Mouse (Mus musculus) E14TG2a.4 (cell line): ENCODE results near the gene Haus2.

ENCODE experiments used
- H3K27me3 ChIP-seq: 2 replicates; pipeline ENCODE4 v1.6.1; 2014; ENCODE audit warnings: low read length, control low read depth; ENCODE audit not compliant: insufficient read depth
- H3K36me3 ChIP-seq: 2 replicates; pipeline ENCODE4 v1.6.1; 2014; ENCODE audit warnings: low read length, control low read depth; ENCODE audit not compliant: insufficient read depth
- H3K4me1 ChIP-seq: replicated peaks from 2 replicates; pipeline ENCODE4 v1.6.1; 2014; ENCODE audit warnings: low read depth, low read length, control low read depth
- H3K4me3 ChIP-seq: replicated peaks from 2 replicates; pipeline ENCODE4 v1.5.1; 2014; ENCODE audit warnings: mild to moderate bottlenecking, low read length
- H3K9me3 ChIP-seq: 2 replicates; pipeline ENCODE4 v1.6.1; 2014; ENCODE audit warnings: low read length, control low read depth
- CTCF ChIP-seq: conservative IDR thresholded peaks from 2 replicates; pipeline ENCODE4 v1.5.1; 2014; ENCODE audit warnings: low read length
- NANOG ChIP-seq: IDR thresholded peaks from 2 replicates; pipeline ENCODE4 v1.6.1; 2014; ENCODE audit warnings: borderline replicate concordance, low read length, mixed read lengths
- POU5F1 ChIP-seq: IDR thresholded peaks from 2 replicates; pipeline ENCODE4 v1.6.1; 2014; ENCODE audit warnings: low read length, borderline replicate concordance

Gene Haus2

DNA sequence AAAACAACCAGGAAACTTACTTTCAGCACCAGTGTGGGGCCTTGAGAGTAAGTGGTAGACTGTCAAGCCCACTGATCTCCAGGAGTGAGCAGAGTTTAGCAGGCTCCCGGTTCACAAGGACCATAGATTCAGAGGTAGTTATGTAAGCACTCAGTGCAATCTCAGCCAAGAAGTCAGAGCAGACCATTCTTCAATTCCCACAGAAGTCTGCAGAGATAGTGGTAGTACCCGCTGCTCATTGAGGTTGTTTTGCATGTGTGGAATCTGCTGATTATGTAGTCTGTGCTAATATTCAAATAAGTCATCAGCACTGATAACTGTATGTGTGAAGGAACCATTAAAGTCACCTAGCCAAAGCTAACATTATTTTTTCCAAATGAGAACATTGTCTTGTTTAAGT, 21.5 kb downstream of the Haus2 start:
- H3K4me1 ChIP-seq: peaks cover 20% of the 10 kb centered on the region
- H3K27me3 ChIP-seq: peaks cover 5% of the 10 kb centered on the region; the same call in 1 of the 2 replicates
- H3K36me3 ChIP-seq: no peaks in the 10 kb centered on the region
- no peaks in the 10 kb centered on the region for H3K9me3 ChIP-seq
- TF ChIP-seq POU5F1: no peak
- no peak for TF ChIP-seq NANOG
- TF ChIP-seq CTCF: no peak
- no peak overlapping the region for H3K4me3 ChIP-seq

DNA sequence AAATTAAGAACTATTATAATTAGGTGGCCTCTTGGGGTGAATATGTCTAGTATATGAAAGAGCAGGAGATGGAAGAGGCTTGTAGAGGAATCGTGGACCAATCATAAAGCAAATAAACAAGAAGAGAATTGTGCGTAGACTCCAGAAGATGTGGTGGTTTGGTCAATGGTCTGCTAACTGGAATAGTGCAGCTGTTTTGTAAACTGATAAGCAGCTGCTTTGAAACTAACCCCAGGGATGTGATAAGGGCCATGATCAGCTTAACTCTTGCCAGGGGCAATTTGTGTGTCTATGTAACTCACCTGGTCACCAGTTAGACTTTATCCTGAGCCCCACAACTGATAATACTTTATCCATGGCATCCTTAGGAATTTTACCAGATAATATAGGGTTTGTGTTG, 22.3 kb downstream of the Haus2 start:
- Histone ChIP-seq H3K36me3 (no peaks in the 10 kb centered on the region), H3K4me3 (no peak overlapping the region), H3K27me3 (peaks cover 5% of the 10 kb centered on the region; the same call in 1 of the 2 replicates), H3K9me3 (no peaks in the 10 kb centered on the region), H3K4me1 (peaks cover 20% of the 10 kb centered on the region)
- TF ChIP-seq NANOG (no peak), CTCF (no peak)

DNA sequence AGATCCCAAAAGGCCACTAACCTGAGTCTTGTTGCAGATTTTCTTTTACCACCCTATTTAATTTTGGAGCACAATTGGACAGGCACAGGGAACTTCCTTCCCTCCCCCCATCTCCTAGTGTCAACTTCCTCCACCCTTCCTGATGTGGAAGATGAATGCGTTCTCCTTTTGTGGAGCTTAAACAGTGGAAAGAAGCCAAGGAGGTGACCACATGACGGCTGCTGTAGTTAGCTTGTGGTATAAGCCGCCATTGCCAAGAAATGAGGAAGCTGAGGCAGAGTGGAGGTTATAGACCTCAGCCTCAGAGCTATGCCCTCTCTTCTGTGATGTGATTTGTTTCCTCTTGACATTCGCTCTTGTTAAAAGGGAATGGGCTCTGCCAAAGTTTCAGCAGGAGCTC, 22.8 kb downstream of the Haus2 start:
- H3K27me3 ChIP-seq: peaks cover 5% of the 10 kb centered on the region; the same call in 1 of the 2 replicates
- H3K9me3 ChIP-seq: no peaks in the 10 kb centered on the region
- TF ChIP-seq NANOG (no peak), POU5F1 (no peak), CTCF (no peak)
- no peak overlapping the region for H3K4me3 ChIP-seq
- no peaks in the 10 kb centered on the region for H3K36me3 ChIP-seq
- H3K4me1 ChIP-seq: peaks cover 20% of the 10 kb centered on the region

DNA sequence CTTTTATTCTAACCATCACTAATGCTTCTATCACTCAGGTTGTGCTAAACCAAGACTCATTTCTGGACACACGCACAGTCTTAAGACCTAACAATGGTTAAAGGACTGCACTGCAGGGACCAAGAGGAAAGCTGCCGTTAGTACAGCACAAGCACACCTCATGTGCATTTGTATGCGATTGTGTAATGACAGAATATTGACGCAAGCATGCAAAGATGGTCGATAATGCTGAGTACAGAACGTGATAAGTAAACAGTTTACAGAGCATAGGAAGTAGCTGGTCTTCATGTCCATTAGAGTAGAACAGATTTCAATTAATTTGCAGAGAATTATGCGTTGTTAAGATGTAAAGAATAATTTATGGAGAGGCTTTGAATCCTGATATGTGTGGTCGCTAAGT, 31.7 kb downstream of the Haus2 start:
- no peaks in the 10 kb centered on the region for H3K36me3 ChIP-seq
- no peaks in the 10 kb centered on the region for H3K27me3 ChIP-seq
- H3K9me3 ChIP-seq: no peaks in the 10 kb centered on the region
- TF ChIP-seq NANOG (no peak), CTCF (no peak), POU5F1 (no peak)
- no peaks in the 10 kb centered on the region for H3K4me1 ChIP-seq
- no peak overlapping the region for H3K4me3 ChIP-seq

DNA sequence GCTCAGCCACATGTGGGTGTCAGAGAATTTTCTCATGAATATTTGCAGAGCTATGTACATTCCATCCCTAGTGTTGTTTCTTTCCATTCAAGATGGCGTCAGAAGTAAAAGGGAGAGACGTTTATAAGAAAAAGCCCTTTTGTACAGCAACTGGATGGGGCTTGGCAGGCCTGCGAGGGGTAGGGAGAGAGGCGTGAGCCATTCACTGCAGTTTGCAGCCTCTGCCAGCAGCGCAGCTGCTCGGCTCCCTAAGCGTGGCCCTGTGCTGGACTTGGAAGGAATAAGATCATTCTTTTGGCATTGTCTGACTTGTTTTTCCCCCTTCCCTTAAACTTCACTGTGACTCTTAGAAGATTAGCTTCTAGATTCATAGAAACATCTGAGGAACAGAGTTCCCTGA, 34.7 kb downstream of the Haus2 start:
- TF ChIP-seq POU5F1: no peak

DNA sequence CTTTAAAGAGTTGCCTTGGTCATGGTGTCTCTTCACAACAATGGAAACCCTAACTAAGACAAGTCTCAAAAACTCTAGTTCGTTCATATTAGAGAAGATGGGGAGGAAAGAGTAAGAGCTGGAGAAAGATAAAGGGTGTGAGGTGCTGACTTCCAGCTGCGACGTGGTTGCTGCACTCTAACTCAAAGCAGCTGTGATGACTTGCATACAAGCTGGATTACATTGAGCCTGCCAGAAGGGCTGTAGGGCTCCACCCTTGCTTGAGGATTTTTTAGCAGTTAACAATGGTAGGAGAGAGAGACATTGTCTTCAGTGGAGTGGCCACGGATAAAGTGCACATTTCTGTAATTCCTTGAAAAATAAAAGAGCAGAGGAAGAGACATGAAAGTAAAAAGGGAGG, 37.6 kb downstream of the Haus2 start:
- TF ChIP-seq POU5F1 (no peak), CTCF (no peak), NANOG (no peak)
- H3K9me3 ChIP-seq: no peaks in the 10 kb centered on the region
- H3K4me1 ChIP-seq: no peaks in the 10 kb centered on the region; the same call in 1 of the 2 replicates
- H3K4me3 ChIP-seq: no peak overlapping the region
- H3K36me3 ChIP-seq: no peaks in the 10 kb centered on the region
- no peaks in the 10 kb centered on the region for H3K27me3 ChIP-seq

More for the DNA sequence above, 34.7 kb downstream of the Haus2 start:
- Histone ChIP-seq H3K27me3 (no peaks in the 10 kb centered on the region), H3K9me3 (no peaks in the 10 kb centered on the region), H3K4me3 (no peak overlapping the region), H3K36me3 (no peaks in the 10 kb centered on the region), H3K4me1 (no peaks in the 10 kb centered on the region; the same call in 1 of the 2 replicates)

GRCm38 (mm10) chr2:120652256-120652924, 43.2 kb downstream of the Haus2 start:
- Histone ChIP-seq H3K36me3 (no peaks in the 10 kb centered on the region), H3K27me3 (no peaks in the 10 kb centered on the region), H3K4me3 (no peak overlapping the region), H3K9me3 (no peaks in the 10 kb centered on the region), H3K4me1 (peaks cover 10% of the 10 kb centered on the region)
- no peak for TF ChIP-seq NANOG
- no peak for TF ChIP-seq POU5F1
- no peak for TF ChIP-seq CTCF

DNA sequence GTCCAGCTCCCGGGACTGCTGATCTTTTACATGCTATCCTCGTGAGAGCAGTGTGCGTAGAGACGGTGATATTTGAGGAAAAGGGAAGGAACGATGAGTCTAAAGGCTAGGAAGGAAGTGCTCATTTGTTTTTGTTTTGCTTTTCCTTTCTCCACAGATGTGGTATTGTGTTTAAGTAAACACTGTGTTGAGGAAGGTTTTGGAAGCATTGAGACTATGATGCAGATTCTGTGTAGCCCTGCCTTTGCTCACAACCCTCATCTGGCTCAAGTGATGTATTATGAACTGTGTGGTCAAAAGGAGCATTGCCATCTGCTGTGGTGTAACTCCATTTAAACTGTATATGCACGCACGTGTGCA, 43.7 kb downstream of the Haus2 start:
- no peak for TF ChIP-seq CTCF
- no peak for TF ChIP-seq POU5F1
- no peak for TF ChIP-seq NANOG
- Histone ChIP-seq H3K4me3 (no peak overlapping the region), H3K4me1 (peaks cover 10% of the 10 kb centered on the region), H3K36me3 (no peaks in the 10 kb centered on the region), H3K9me3 (no peaks in the 10 kb centered on the region), H3K27me3 (no peaks in the 10 kb centered on the region)

GRCm38 (mm10) chr2:120654693-120655092, 45.5 kb downstream of the Haus2 start:
- Histone ChIP-seq H3K27me3 (no peaks in the 10 kb centered on the region), H3K4me1 (peaks cover 10% of the 10 kb centered on the region), H3K36me3 (no peaks in the 10 kb centered on the region), H3K4me3 (no peak overlapping the region), H3K9me3 (no peaks in the 10 kb centered on the region)
- no peak for TF ChIP-seq CTCF
- no peak for TF ChIP-seq POU5F1
- no peak for TF ChIP-seq NANOG
